Mouse (Mus musculus): Measurements from ENCODE around the gene Ggta1.

DNA sequence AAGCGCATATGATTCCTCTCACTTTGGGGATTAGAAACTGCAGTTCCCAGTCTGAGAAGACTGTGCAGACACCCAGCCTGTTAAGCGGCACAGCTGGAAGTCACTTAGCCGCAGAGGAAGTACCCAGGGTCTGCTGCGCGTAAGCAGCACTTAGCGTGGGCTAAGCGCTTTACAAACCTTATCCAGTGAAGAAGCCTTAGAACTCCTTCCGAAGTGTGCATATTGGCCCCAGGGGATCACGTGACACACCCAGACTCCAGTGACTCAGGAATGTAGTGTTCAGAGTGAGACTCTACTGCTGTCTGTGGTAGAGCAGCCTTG is 44.1 kb upstream of the Ggta1 start:
- TF ChIP-seq CTCF (IDR thresholded peaks at IDR 0.05; ENCODE audit: extremely low read depth, insufficient read depth, low read length) (no peak), POLR2A (IDR thresholded peaks at IDR 0.05; ENCODE audit: extremely low read depth, insufficient read depth, low read length) (no peak)
